Mouse (Mus musculus): ENCODE results near the gene C1qtnf9. TPM values are rescaled to one million over a fixed set of nuclear protein-coding genes. Genes with fewer than 3 reads are reported as not detected.

The C1qtnf9 gene
- polyA plus RNA-seq, 1 experiment from 2014 or later: 3.0 TPM

- TF ChIP-seq EP300 (optimal IDR thresholded peaks at IDR 0.05) (no peak), CTCF (IDR thresholded peaks at IDR 0.05; ENCODE audit: low read depth) (no peak)
- DNase-seq (ENCODE audit: low spot score) (no peak), ATAC-seq (ENCODE audit: low FRiP score, low TSS enrichment) (no peak)
- Histone ChIP-seq H3K27me3 (ENCODE audit: control insufficient read depth, insufficient read depth, low read length) (no peaks in the 10 kb centered on the region), H3K4me2 (replicated peaks; ENCODE audit: low read depth) (no peak overlapping the region), H3K9ac (ENCODE audit: low read length) (no peak overlapping the region), H3K36me3 (ENCODE audit: control insufficient read depth, insufficient read depth, low read length) (peaks cover 30% of the 10 kb centered on the region), H3K27ac (replicated peaks) (no peak overlapping the region), H3K9me3 (ENCODE audit: control insufficient read depth, low read length) (no peaks in the 10 kb centered on the region), H3K4me3 (ENCODE audit: low read depth, low read length) (no peak overlapping the region), H3K4me1 (replicated peaks; ENCODE audit: control insufficient read depth, insufficient read depth) (no peaks in the 10 kb centered on the region)
- WGBS: 91% methylated on average over 8 of the region's 8 CpGs
Measured at GRCm38 (mm10) chr14:60759097-60759496, 8.8 kb upstream of the C1qtnf9 start.

GRCm38 (mm10) chr14:60761801-60762200, 6.1 kb upstream of the C1qtnf9 start:
- no peaks in the 10 kb centered on the region for H3K4me1 ChIP-seq (replicated peaks; ENCODE audit: control insufficient read depth, insufficient read depth)
- ATAC-seq (ENCODE audit: low FRiP score, low TSS enrichment): no peak
- no peaks in the 10 kb centered on the region for H3K27me3 ChIP-seq (ENCODE audit: control insufficient read depth, insufficient read depth, low read length)
- H3K36me3 ChIP-seq (ENCODE audit: control insufficient read depth, insufficient read depth, low read length): peaks cover 19% of the 10 kb centered on the region
- DNase-seq (ENCODE audit: low spot score): no peak
- TF ChIP-seq CTCF (IDR thresholded peaks at IDR 0.05; ENCODE audit: low read depth) (no peak), EP300 (optimal IDR thresholded peaks at IDR 0.05) (no peak)
- no peak overlapping the region for H3K9ac ChIP-seq (ENCODE audit: low read length)
- no peak overlapping the region for H3K4me3 ChIP-seq (ENCODE audit: low read depth, low read length)
- 78% methylated on average over 10 of the region's 10 CpGs for WGBS
- H3K27ac ChIP-seq (replicated peaks): no peak overlapping the region
- H3K9me3 ChIP-seq (ENCODE audit: control insufficient read depth, low read length): no peaks in the 10 kb centered on the region
- H3K4me2 ChIP-seq (replicated peaks; ENCODE audit: low read depth): no peak overlapping the region

DNA sequence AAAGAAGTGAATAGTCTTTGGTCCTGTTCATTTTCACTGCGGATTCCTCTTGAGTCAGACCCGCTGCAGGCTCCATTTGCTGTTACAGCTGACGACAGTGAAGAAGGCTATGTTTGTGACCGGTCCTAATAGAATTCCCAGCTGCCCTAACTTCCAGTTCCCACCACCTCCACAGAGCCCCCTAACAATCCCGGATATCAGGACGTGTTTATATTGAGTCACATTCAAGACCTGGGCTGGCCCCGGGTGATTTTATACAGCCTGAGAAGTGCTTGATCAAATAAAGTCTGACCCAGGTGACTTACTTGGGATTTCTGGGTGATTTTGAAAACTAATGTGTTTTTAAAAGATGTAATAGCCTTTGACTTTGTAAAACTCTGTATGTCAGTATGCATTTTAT, 5.2 kb upstream of the C1qtnf9 start:
- Histone ChIP-seq H3K27me3 (ENCODE audit: control insufficient read depth, insufficient read depth, low read length) (no peaks in the 10 kb centered on the region), H3K9ac (ENCODE audit: low read length) (no peak overlapping the region), H3K9me3 (ENCODE audit: control insufficient read depth, low read length) (no peaks in the 10 kb centered on the region), H3K4me2 (replicated peaks; ENCODE audit: low read depth) (no peak overlapping the region), H3K36me3 (ENCODE audit: control insufficient read depth, insufficient read depth, low read length) (peaks cover 19% of the 10 kb centered on the region), H3K27ac (replicated peaks) (no peak overlapping the region), H3K4me3 (ENCODE audit: low read depth, low read length) (no peak overlapping the region), H3K4me1 (replicated peaks; ENCODE audit: control insufficient read depth, insufficient read depth) (no peaks in the 10 kb centered on the region)
- WGBS: 31% methylated on average over 7 of the region's 7 CpGs
- DNase-seq (ENCODE audit: low spot score) (no peak), ATAC-seq (ENCODE audit: low FRiP score, low TSS enrichment) (no peak)
- no peak for TF ChIP-seq CTCF (IDR thresholded peaks at IDR 0.05; ENCODE audit: low read depth)
- no peak for TF ChIP-seq EP300 (optimal IDR thresholded peaks at IDR 0.05)

DNA sequence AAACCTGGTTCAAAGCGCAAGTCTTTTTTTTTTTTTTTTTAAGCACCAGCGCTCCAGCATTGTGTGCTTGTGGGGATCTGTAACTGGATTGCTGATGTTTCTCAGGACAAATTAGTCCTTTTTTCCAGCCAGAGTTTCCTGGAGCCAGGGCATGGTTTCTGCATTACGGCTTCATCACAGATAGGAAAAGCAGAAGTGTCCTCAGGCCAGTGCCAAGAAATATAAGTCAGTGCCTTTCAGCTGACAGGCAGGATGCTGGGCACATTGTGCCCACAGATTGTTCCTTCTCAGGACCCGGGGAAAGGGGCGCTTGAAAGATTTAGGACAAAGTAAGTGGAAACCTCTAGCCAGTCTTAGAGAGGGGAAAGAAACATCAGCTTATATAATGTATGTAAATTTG, 4.2 kb upstream of the C1qtnf9 start:
- peaks cover 16% of the 10 kb centered on the region for H3K36me3 ChIP-seq (ENCODE audit: control insufficient read depth, insufficient read depth, low read length)
- WGBS: 81% methylated on average over 5 of the region's 5 CpGs

GRCm38 (mm10) chr14:60764526-60764925, 3.4 kb upstream of the C1qtnf9 start:
- DNase-seq (ENCODE audit: low spot score) (no peak), ATAC-seq (ENCODE audit: low FRiP score, low TSS enrichment) (no peak)
- no peaks in the 10 kb centered on the region for H3K27me3 ChIP-seq (ENCODE audit: control insufficient read depth, insufficient read depth, low read length)
- 77% methylated on average over 4 of the region's 4 CpGs for WGBS
- TF ChIP-seq CTCF (IDR thresholded peaks at IDR 0.05; ENCODE audit: low read depth) (no peak), EP300 (optimal IDR thresholded peaks at IDR 0.05) (no peak)
- no peak overlapping the region for H3K4me3 ChIP-seq (ENCODE audit: low read depth, low read length)
- H3K36me3 ChIP-seq (ENCODE audit: control insufficient read depth, insufficient read depth, low read length): peaks cover 13% of the 10 kb centered on the region
- no peaks in the 10 kb centered on the region for H3K9me3 ChIP-seq (ENCODE audit: control insufficient read depth, low read length)
- no peaks in the 10 kb centered on the region for H3K4me1 ChIP-seq (replicated peaks; ENCODE audit: control insufficient read depth, insufficient read depth)
- H3K4me2 ChIP-seq (replicated peaks; ENCODE audit: low read depth): no peak overlapping the region
- H3K9ac ChIP-seq (ENCODE audit: low read length): no peak overlapping the region
- no peak overlapping the region; the same call in 1 of the 2 replicates for H3K27ac ChIP-seq (replicated peaks)

More for the DNA sequence above, 4.2 kb upstream of the C1qtnf9 start:
- Histone ChIP-seq H3K27ac (replicated peaks) (no peak overlapping the region), H3K4me1 (replicated peaks; ENCODE audit: control insufficient read depth, insufficient read depth) (no peaks in the 10 kb centered on the region), H3K4me3 (ENCODE audit: low read depth, low read length) (no peak overlapping the region), H3K9me3 (ENCODE audit: control insufficient read depth, low read length) (no peaks in the 10 kb centered on the region), H3K27me3 (ENCODE audit: control insufficient read depth, insufficient read depth, low read length) (no peaks in the 10 kb centered on the region), H3K4me2 (replicated peaks; ENCODE audit: low read depth) (no peak overlapping the region), H3K9ac (ENCODE audit: low read length) (no peak overlapping the region)
- no peak for TF ChIP-seq EP300 (optimal IDR thresholded peaks at IDR 0.05)
- TF ChIP-seq CTCF (IDR thresholded peaks at IDR 0.05; ENCODE audit: low read depth): no peak
- DNase-seq (ENCODE audit: low spot score) (no peak), ATAC-seq (ENCODE audit: low FRiP score, low TSS enrichment) (no peak)

DNA sequence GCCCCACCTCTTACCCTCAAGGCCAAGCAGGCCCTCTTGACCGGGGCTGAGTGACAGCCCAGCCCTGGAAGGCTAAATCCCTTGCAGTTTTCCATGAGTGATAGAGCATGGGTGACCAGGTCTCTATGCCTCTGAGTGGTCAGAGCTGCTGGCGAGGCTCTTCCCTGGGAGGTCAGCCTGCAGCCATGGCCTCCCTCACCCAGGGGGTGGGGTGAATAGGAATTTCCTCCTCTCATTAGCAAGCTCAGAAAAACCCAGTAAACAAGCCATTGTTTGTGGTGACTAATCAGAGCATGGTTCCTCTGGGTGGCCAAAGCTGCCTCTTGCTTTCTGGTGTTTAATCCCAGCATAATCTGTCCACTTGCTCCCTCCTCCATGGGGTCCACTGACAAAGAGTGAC, 2.9 kb upstream of the C1qtnf9 start:
- H3K4me1 ChIP-seq (replicated peaks; ENCODE audit: control insufficient read depth, insufficient read depth): no peaks in the 10 kb centered on the region
- TF ChIP-seq CTCF (IDR thresholded peaks at IDR 0.05; ENCODE audit: low read depth) (no peak), EP300 (optimal IDR thresholded peaks at IDR 0.05) (no peak)
- DNase-seq (ENCODE audit: low spot score): no peak
- no peak overlapping the region for H3K9ac ChIP-seq (ENCODE audit: low read length)
- no peaks in the 10 kb centered on the region for H3K27me3 ChIP-seq (ENCODE audit: control insufficient read depth, insufficient read depth, low read length)
- H3K4me2 ChIP-seq (replicated peaks; ENCODE audit: low read depth): no peak overlapping the region
- H3K27ac ChIP-seq (replicated peaks): 0 out of 2 replicates have a peak overlapping the region, but pooled peaks have one; percentile 13
- 63% methylated on average over 2 of the region's 2 CpGs for WGBS
- no peak overlapping the region for H3K4me3 ChIP-seq (ENCODE audit: low read depth, low read length)
- H3K36me3 ChIP-seq (ENCODE audit: control insufficient read depth, insufficient read depth, low read length): peaks cover 13% of the 10 kb centered on the region
- H3K9me3 ChIP-seq (ENCODE audit: control insufficient read depth, low read length): no peaks in the 10 kb centered on the region
- ATAC-seq (ENCODE audit: low FRiP score, low TSS enrichment): peak; percentile 53; the same call in 1 of the 2 replicates

Measured in stomach, postnatal 0 days (tissue).